Mouse (Mus musculus) hindbrain, embryonic 14.5 days (tissue): ENCODE data around the gene Smim11. TPM values are rescaled to one million over a fixed set of nuclear protein-coding genes. Genes with fewer than 3 reads are reported as not detected.

Experiments
- ATAC-seq: fragments of 200-750 bp; cut with Nextera tagmentation; 2 replicates; pipeline ENCODE4 v1.8.0; 2017; ENCODE audit warnings: moderate number of reproducible peaks, mild to moderate bottlenecking, moderate TSS enrichment, moderate library complexity; ENCODE audit not compliant: low FRiP score
- DNase-seq: peaks from one replicate; pipeline ENCODE4 v3.0.0-alpha.2; 2015; ENCODE audit warnings: low spot score
- H3K27ac ChIP-seq: fragments of 300-500 bp; sonication (generic); 2 replicates; pipeline ENCODE4 v1.5.1; 2014; ENCODE audit warnings: mild to moderate bottlenecking, moderate library complexity
- H3K27me3 ChIP-seq: fragments of 300-500 bp; sonication (generic); 2 replicates; pipeline ENCODE4 v1.6.1; 2014; ENCODE audit warnings: mild to moderate bottlenecking, low read length, mixed read lengths; ENCODE audit not compliant: control insufficient read depth, insufficient read depth
- H3K36me3 ChIP-seq: fragments of 300-500 bp; sonication (generic); replicated peaks from 2 replicates; pipeline ENCODE4 v1.6.1; 2014; ENCODE audit not compliant: control insufficient read depth, insufficient read depth
- H3K4me1 ChIP-seq: fragments of 300-500 bp; sonication (generic); replicated peaks from 2 replicates; pipeline ENCODE4 v1.6.1; 2014; ENCODE audit warnings: antibody characterized with exemption, low read length, mixed read lengths; ENCODE audit not compliant: control insufficient read depth, insufficient read depth
- H3K4me2 ChIP-seq: fragments of 300-500 bp; sonication (generic); replicated peaks from 2 replicates; pipeline ENCODE4 v1.6.1; 2014; ENCODE audit warnings: mild to moderate bottlenecking, moderate library complexity
- H3K4me3 ChIP-seq: fragments of 300-500 bp; sonication (generic); replicated peaks from 2 replicates; pipeline ENCODE4 v1.5.1; 2014; ENCODE audit warnings: mild to moderate bottlenecking, low read length
- H3K9ac ChIP-seq: fragments of 300-500 bp; sonication (generic); 2 replicates; pipeline ENCODE4 v1.6.1; 2014
- H3K9me3 ChIP-seq: fragments of 300-500 bp; sonication (generic); 2 replicates; pipeline ENCODE4 v1.6.1; 2016; ENCODE audit warnings: low read length; ENCODE audit not compliant: control insufficient read depth
- WGBS: fragments of 180-500 bp; shearing (Covaris S2); extraction: QIAGEN DNeasy Blood & Tissue Kit; methylation state at CpG from one replicate; pipeline ENCODE4 v1.1.7; 2014; 5-methylcytosine and 5-hydroxymethylcytosine counted together
- polyA plus RNA-seq: library from polyadenylated mRNA; unstranded; fragments of >200 nt; fragmentation: Nextera tagmentation; extraction: Ambion mirVana; gene quantifications from 2 replicates; pipeline ENCODE4 v1.2.1, GENCODE M21; 2014

Gene Smim11
- polyA plus RNA-seq, 1 experiment from 2014 or later: 66.1 TPM

DNA sequence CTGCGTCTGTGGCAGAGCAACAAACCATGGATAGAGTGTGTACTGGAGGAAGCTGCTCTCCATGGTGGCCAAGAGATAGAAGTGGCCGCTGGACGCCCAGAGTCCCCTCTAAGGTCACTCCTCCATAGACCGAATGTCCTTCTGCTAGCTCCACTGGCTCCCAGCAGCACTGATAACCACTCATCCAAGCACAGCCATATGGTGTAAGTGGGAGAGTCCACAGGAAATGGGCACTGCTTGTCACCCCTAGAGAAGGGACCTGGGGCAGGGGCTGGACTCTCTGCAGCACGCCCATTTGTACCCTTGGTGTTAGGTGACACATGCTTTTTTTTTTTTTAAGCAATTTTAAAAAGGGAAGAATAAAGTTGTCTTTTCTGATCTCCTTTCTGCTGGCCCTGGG, 29.9 kb downstream of the Smim11 start:
- 79% methylated on average over 5 of the region's 5 CpGs for WGBS
- no peak overlapping the region for H3K9ac ChIP-seq
- H3K4me2 ChIP-seq: no peak overlapping the region
- H3K4me3 ChIP-seq: no peak overlapping the region
- no peaks in the 10 kb centered on the region for H3K27me3 ChIP-seq
- no peak for ATAC-seq
- H3K27ac ChIP-seq: no peak overlapping the region
- DNase-seq: no peak
- H3K4me1 ChIP-seq: no peaks in the 10 kb centered on the region
- no peaks in the 10 kb centered on the region for H3K9me3 ChIP-seq
- H3K36me3 ChIP-seq: no peaks in the 10 kb centered on the region

DNA sequence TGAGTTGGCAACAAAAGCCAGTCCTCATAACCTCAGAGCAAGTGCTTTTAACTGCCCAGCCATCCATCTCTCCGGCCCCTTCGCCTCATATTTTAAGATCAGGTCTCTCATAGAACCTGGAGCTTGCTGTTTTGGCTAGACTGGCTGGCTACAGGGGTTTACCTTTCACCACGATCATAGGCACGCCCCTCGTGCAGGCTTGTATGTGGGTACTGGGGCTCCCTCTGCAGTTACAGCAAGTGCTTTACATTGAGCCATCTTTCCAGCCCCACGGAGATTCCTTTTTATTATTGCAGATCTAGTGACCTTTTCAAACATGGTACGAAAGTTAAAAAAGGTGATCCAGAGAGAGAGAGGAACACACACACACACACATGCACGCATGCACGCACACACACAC, 33.5 kb downstream of the Smim11 start:
- H3K9me3 ChIP-seq: no peaks in the 10 kb centered on the region
- no peaks in the 10 kb centered on the region for H3K4me1 ChIP-seq
- ATAC-seq: no peak
- H3K4me3 ChIP-seq: no peak overlapping the region
- no peaks in the 10 kb centered on the region for H3K27me3 ChIP-seq
- H3K27ac ChIP-seq: no peak overlapping the region
- no peak for DNase-seq
- no peak overlapping the region for H3K4me2 ChIP-seq
- 60% methylated on average over 9 of the region's 9 CpGs for WGBS
- no peaks in the 10 kb centered on the region for H3K36me3 ChIP-seq
- no peak overlapping the region for H3K9ac ChIP-seq

DNA sequence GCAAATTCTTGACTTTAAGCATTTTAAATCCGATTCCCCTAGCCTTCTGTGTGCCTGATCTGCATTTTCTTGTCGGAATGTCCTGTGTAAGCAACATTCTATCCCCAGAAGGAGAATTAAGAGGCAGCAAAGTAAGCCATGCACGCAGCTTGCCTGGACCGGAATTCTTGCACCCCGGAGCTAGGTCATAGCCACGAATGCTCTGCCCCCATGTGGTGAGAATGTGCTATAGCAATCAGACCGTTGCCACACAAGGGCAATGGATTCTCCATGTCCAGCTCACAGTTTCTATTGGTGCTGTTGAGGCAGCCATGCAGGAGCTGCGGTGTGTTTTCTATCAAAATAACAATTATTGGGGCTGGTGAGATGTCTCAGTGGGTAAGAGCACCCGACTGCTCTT, 35.2 kb downstream of the Smim11 start:
- DNase-seq: peak; percentile 87

DNA sequence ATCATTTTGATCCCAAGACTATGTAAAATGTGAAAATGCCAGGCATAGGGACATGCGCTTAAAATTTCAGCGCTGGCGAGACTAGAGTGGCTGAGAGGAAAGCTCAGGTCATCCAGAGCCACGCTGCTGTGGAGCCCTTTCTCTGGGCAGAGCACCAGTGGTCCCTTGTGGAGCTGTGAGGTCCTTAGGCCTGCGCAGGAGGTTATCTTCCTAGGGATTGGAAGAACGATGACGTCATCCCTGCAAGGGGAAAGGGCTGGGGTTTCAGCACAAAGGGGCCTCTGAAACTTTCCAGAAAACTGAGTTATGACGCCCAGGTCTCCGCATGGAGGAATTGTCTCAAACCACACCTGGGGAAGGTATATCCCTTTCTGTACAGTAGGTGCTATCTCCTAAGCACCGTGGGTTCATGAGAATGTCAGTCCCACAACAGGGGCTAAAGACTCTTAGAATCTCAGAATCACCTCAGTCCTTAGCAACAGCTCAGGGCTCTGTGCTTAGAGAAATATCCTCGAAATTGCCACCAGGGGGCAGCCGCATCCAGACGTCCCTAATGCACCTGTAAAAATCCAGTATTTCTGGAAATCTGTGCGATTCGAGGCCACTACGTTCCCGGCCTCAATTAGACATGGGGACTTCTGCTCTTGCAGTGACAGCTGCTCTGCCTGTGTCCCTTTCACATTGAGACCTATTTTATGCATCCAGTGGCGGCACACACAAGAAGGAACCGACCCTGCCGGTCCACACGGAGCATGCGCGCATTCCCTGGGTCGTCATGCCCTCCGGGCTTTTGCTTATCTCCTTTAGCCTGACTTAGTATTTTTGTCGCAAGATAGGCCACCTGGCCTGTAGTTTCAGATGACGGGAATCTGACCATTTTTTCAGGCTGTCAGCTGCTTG, 39.8 kb downstream of the Smim11 start:
- H3K9me3 ChIP-seq: no peaks in the 10 kb centered on the region
- 30% methylated on average over 27 of the region's 27 CpGs for WGBS
- ATAC-seq (peak; percentile 77), DNase-seq (peak; percentile 93)
- H3K4me2 ChIP-seq: peak overlapping the region; percentile 56
- H3K36me3 ChIP-seq: no peaks in the 10 kb centered on the region
- peak overlapping the region; percentile 41; the same call in 1 of the 2 replicates for H3K9ac ChIP-seq
- peak overlapping the region; percentile 24 for H3K4me3 ChIP-seq
- H3K4me1 ChIP-seq: peaks cover 4% of the 10 kb centered on the region; the same call in 1 of the 2 replicates
- H3K27ac ChIP-seq: no peak overlapping the region
- H3K27me3 ChIP-seq: no peaks in the 10 kb centered on the region

More for the DNA sequence above, 35.2 kb downstream of the Smim11 start:
- Histone ChIP-seq H3K4me2 (no peak overlapping the region), H3K27ac (no peak overlapping the region), H3K27me3 (no peaks in the 10 kb centered on the region), H3K4me1 (peaks cover 4% of the 10 kb centered on the region; the same call in 1 of the 2 replicates), H3K9me3 (no peaks in the 10 kb centered on the region), H3K9ac (no peak overlapping the region), H3K4me3 (no peak overlapping the region), H3K36me3 (no peaks in the 10 kb centered on the region)
- WGBS: 5% methylated on average over 9 of the region's 9 CpGs
- peak; percentile 69; the same call in 1 of the 2 replicates for ATAC-seq

DNA sequence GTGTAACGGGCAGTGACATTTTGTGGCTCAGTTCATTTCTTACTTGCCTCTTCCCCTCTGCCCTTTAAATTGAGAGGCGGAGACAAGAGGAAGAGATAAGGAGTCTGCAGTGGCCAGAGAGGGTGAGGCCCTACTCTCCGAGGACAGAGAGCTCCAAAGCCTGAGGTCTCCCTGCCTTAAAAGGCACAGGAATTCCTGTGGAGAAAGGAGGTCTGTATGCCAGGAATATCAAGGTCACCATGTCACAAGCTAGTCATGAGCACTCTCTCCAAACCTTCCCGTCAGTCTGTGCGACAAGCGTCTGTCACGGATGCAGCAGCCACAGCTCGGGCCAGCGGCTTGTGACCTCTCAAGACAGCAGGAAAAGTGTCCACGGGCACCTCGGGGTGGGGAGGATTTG, 44.1 kb downstream of the Smim11 start:
- H3K36me3 ChIP-seq: no peaks in the 10 kb centered on the region
- H3K4me1 ChIP-seq: peaks cover 4% of the 10 kb centered on the region; the same call in 1 of the 2 replicates
- DNase-seq: no peak
- H3K27me3 ChIP-seq: no peaks in the 10 kb centered on the region
- H3K4me2 ChIP-seq: no peak overlapping the region
- no peak for ATAC-seq
- H3K9me3 ChIP-seq: no peaks in the 10 kb centered on the region
- 66% methylated on average over 11 of the region's 11 CpGs for WGBS
- H3K4me3 ChIP-seq: no peak overlapping the region
- H3K27ac ChIP-seq: no peak overlapping the region
- H3K9ac ChIP-seq: no peak overlapping the region

DNA sequence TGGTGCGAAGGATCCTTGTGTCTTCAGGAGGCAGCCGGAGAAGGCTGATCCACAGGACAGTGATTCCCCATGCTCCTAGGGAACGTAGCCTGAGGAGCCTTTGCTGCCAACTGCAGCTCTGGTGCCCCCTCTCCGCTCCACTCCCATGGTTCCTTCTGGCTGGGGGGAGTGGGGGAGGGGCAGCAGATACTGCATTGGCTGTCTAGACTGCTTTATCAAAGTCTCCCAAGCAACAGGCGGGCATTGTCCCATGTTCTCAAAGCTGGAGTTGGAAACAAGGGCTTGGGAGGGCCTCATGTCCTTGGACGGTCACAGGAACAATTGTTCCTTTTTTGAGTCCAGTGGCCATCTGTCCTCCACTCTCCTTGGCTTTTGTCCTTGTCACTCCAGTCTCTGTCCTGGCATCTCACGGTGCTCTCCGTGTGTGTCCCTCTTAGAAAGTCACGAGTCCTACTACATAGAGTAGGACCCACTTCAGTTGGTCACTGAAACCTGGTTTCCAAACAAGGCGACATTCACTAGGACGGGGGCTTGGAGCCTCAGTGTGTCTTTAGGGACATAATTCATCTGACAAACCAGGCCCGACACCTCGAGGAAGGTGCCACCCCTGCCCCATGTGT, 45.3 kb downstream of the Smim11 start:
- H3K4me3 ChIP-seq: no peak overlapping the region
- no peaks in the 10 kb centered on the region for H3K27me3 ChIP-seq
- H3K27ac ChIP-seq: no peak overlapping the region
- H3K4me2 ChIP-seq: no peak overlapping the region
- WGBS: 35% methylated on average over 13 of the region's 13 CpGs
- peak; percentile 33 for DNase-seq
- no peaks in the 10 kb centered on the region for H3K36me3 ChIP-seq
- H3K9ac ChIP-seq: no peak overlapping the region
- no peaks in the 10 kb centered on the region for H3K9me3 ChIP-seq
- ATAC-seq: peak; percentile 51; the same call in 1 of the 2 replicates
- H3K4me1 ChIP-seq: no peaks in the 10 kb centered on the region

DNA sequence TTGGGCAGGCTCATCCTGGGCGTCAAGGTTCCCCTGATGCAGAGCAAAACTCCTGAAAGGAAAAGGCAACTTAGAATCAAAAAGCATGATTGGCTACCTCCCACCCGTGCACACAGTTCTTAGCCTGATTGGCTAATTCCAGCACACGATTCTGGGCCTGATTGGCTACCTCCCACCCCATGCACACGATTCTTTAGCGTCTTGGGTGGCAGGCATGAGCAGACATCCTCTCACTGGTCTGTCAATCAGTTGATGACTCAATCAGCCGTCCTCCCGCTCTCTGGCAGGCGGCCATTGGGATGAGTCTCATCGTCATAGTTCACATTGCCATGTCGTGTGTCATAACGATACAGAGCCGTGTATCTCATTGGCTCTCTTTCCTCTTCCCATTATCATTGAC, 47.9 kb downstream of the Smim11 start:
- Histone ChIP-seq H3K4me1 (no peaks in the 10 kb centered on the region), H3K9ac (no peak overlapping the region), H3K27ac (no peak overlapping the region), H3K4me2 (no peak overlapping the region), H3K4me3 (no peak overlapping the region), H3K36me3 (no peaks in the 10 kb centered on the region), H3K27me3 (no peaks in the 10 kb centered on the region), H3K9me3 (no peaks in the 10 kb centered on the region)
- peak; percentile 64 for DNase-seq
- ATAC-seq: peak; percentile 65; the same call in 1 of the 2 replicates
- 55% methylated on average over 12 of the region's 12 CpGs for WGBS

DNA sequence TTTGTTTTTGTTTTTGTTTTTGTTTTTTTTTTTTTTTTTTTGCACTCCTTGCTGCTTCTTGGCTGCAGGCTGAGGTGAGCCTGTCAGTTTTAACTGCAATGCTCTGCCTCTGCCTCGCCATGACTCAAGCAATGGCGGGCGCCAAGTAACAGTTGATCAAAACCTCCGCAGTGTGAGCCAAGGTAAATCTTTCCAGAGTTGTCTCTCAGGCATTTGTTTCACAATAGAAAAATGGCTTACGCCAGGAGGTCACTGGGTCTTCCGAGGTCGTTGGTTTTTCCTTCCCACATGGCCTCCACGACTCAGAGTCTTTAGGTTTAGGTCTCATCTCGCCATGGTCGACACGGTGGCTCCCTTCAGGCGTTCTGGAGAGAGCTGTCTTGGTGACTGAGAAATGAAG, 52.2 kb downstream of the Smim11 start:
- no peak overlapping the region for H3K27ac ChIP-seq

DNA sequence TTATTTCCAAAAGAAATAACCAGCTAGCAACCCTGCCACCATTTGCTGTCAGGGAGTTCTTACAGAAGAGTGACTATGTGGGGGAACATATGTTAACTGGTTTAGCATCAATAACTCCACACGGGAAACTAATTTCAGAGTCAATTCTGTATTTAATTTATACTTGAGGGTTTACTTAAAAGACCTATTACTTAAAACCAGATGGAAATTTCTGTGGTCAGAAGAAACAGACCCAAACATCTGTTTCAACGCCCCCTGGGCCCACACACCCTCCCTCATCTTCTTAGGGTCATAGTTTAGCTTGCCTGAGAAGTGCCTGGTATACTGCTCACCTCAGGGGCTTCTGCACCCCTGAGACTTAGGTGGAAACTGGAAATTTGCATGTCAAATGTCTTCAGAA, 52.8 kb downstream of the Smim11 start:
- Histone ChIP-seq H3K27me3 (no peaks in the 10 kb centered on the region), H3K9me3 (no peaks in the 10 kb centered on the region), H3K27ac (no peak overlapping the region), H3K4me3 (no peak overlapping the region), H3K4me1 (peaks cover 12% of the 10 kb centered on the region), H3K36me3 (no peaks in the 10 kb centered on the region), H3K4me2 (no peak overlapping the region), H3K9ac (no peak overlapping the region)
- WGBS: 71% methylated on average over 2 of the region's 2 CpGs
- DNase-seq: no peak
- no peak for ATAC-seq

More for the DNA sequence above, 52.2 kb downstream of the Smim11 start:
- Histone ChIP-seq H3K27me3 (no peaks in the 10 kb centered on the region), H3K4me2 (no peak overlapping the region), H3K9me3 (no peaks in the 10 kb centered on the region), H3K9ac (no peak overlapping the region), H3K36me3 (no peaks in the 10 kb centered on the region), H3K4me1 (peaks cover 12% of the 10 kb centered on the region), H3K4me3 (no peak overlapping the region)
- DNase-seq (no peak), ATAC-seq (no peak)
- WGBS: 86% methylated on average over 12 of the region's 12 CpGs
